Mouse (Mus musculus): Measurements from ENCODE around the gene Sf1. TPM values are rescaled to one million over a fixed set of nuclear protein-coding genes. Genes with fewer than 3 reads are reported as not detected.

Gene Sf1
- polyA plus RNA-seq, 2 experiments, result 57.4 to 57.9 TPM

GRCm38 (mm10) chr19:6408749-6409148 lies 45.3 kb downstream of the Sf1 start:
- H3K27me3 ChIP-seq (ENCODE audit: control insufficient read depth, insufficient read depth, low read length), result no peaks in the 10 kb centered on the region
- no peak overlapping the region for H3K4me3 ChIP-seq (ENCODE audit: insufficient read depth in 1 of 2, low read depth in 2 of 2, low read length in 2 of 2)
- no peak overlapping the region for H3K27ac ChIP-seq
- no peak overlapping the region for H3K4me2 ChIP-seq (ENCODE audit: low read depth)
- H3K9me3 ChIP-seq (ENCODE audit: control insufficient read depth, low read length), result no peaks in the 10 kb centered on the region
- H3K36me3 ChIP-seq (replicated peaks; ENCODE audit: control insufficient read depth, insufficient read depth, low read depth), result no peaks in the 10 kb centered on the region
- WGBS (ENCODE audit: insufficient replicate concordance), result 64% methylated on average over 8 of the region's 8 CpGs
- H3K9ac ChIP-seq (replicated peaks), result no peak overlapping the region
- H3K4me1 ChIP-seq (replicated peaks; ENCODE audit: control insufficient read depth in 2 of 2, insufficient read depth in 2 of 2, low read length in 1 of 2), result no peaks in the 10 kb centered on the region
- no peak for TF ChIP-seq EP300 (IDR thresholded peaks at IDR 0.05; ENCODE audit: low read depth)
- TF ChIP-seq CTCF (IDR thresholded peaks at IDR 0.05; ENCODE audit: low read depth), result no peak
- DNase-seq (ENCODE audit: low read depth in 3 of 3, low spot score in 3 of 3) (no peak), ATAC-seq (ENCODE audit: insufficient read depth) (no peak)

GRCm38 (mm10) chr19:6409176-6409575 lies 45.7 kb downstream of the Sf1 start:
- H3K4me3 ChIP-seq (ENCODE audit: insufficient read depth in 1 of 2, low read depth in 2 of 2, low read length in 2 of 2), result no peak overlapping the region
- ATAC-seq (ENCODE audit: insufficient read depth) (no peak), DNase-seq (ENCODE audit: low read depth in 3 of 3, low spot score in 3 of 3) (no peak)
- no peak overlapping the region for H3K4me2 ChIP-seq (ENCODE audit: low read depth)
- no peaks in the 10 kb centered on the region for H3K9me3 ChIP-seq (ENCODE audit: control insufficient read depth, low read length)
- no peak overlapping the region for H3K27ac ChIP-seq
- no peak for TF ChIP-seq EP300 (IDR thresholded peaks at IDR 0.05; ENCODE audit: low read depth)
- TF ChIP-seq CTCF (IDR thresholded peaks at IDR 0.05; ENCODE audit: low read depth), result no peak
- no peaks in the 10 kb centered on the region for H3K4me1 ChIP-seq (replicated peaks; ENCODE audit: control insufficient read depth in 2 of 2, insufficient read depth in 2 of 2, low read length in 1 of 2)
- no peaks in the 10 kb centered on the region for H3K36me3 ChIP-seq (replicated peaks; ENCODE audit: control insufficient read depth, insufficient read depth, low read depth)
- H3K27me3 ChIP-seq (ENCODE audit: control insufficient read depth, insufficient read depth, low read length), result no peaks in the 10 kb centered on the region
- H3K9ac ChIP-seq (replicated peaks), result no peak overlapping the region
- 55% methylated on average over 5 of the region's 5 CpGs for WGBS (ENCODE audit: insufficient replicate concordance)

- Histone ChIP-seq H3K9me3 (ENCODE audit: control insufficient read depth, low read length) (no peaks in the 10 kb centered on the region), H3K4me3 (ENCODE audit: insufficient read depth in 1 of 2, low read depth in 2 of 2, low read length in 2 of 2) (no peak overlapping the region), H3K36me3 (replicated peaks; ENCODE audit: control insufficient read depth, insufficient read depth, low read depth) (no peaks in the 10 kb centered on the region), H3K27me3 (ENCODE audit: control insufficient read depth, insufficient read depth, low read length) (no peaks in the 10 kb centered on the region), H3K27ac (no peak overlapping the region), H3K9ac (replicated peaks) (no peak overlapping the region), H3K4me1 (replicated peaks; ENCODE audit: control insufficient read depth in 2 of 2, insufficient read depth in 2 of 2, low read length in 1 of 2) (no peaks in the 10 kb centered on the region), H3K4me2 (ENCODE audit: low read depth) (no peak overlapping the region)
- DNase-seq (ENCODE audit: low read depth in 3 of 3, low spot score in 3 of 3), result no peak
- TF ChIP-seq EP300 (IDR thresholded peaks at IDR 0.05; ENCODE audit: low read depth) (no peak), CTCF (IDR thresholded peaks at IDR 0.05; ENCODE audit: low read depth) (no peak)
- 62% methylated on average over 5 of the region's 5 CpGs for WGBS (ENCODE audit: insufficient replicate concordance)
- no peak for ATAC-seq (ENCODE audit: insufficient read depth)
Measured at GRCm38 (mm10) chr19:6409936-6410335, 46.4 kb downstream of the Sf1 start.

- no peak overlapping the region for H3K4me3 ChIP-seq (ENCODE audit: insufficient read depth in 1 of 2, low read depth in 2 of 2, low read length in 2 of 2)
- no peaks in the 10 kb centered on the region for H3K36me3 ChIP-seq (replicated peaks; ENCODE audit: control insufficient read depth, insufficient read depth, low read depth)
- DNase-seq (ENCODE audit: low read depth in 3 of 3, low spot score in 3 of 3) (no peak), ATAC-seq (ENCODE audit: insufficient read depth) (no peak)
- no peaks in the 10 kb centered on the region for H3K9me3 ChIP-seq (ENCODE audit: control insufficient read depth, low read length)
- WGBS (ENCODE audit: insufficient replicate concordance), result 67% methylated on average over 14 of the region's 14 CpGs
- H3K4me1 ChIP-seq (replicated peaks; ENCODE audit: control insufficient read depth in 2 of 2, insufficient read depth in 2 of 2, low read length in 1 of 2), result no peaks in the 10 kb centered on the region
- no peak overlapping the region for H3K9ac ChIP-seq (replicated peaks)
- H3K27ac ChIP-seq, result no peak overlapping the region
- TF ChIP-seq CTCF (IDR thresholded peaks at IDR 0.05; ENCODE audit: low read depth) (no peak), EP300 (IDR thresholded peaks at IDR 0.05; ENCODE audit: low read depth) (no peak)
- no peak overlapping the region for H3K4me2 ChIP-seq (ENCODE audit: low read depth)
- no peaks in the 10 kb centered on the region for H3K27me3 ChIP-seq (ENCODE audit: control insufficient read depth, insufficient read depth, low read length)
Measured at GRCm38 (mm10) chr19:6412798-6413197, 49.3 kb downstream of the Sf1 start.

- no peak for TF ChIP-seq CTCF (IDR thresholded peaks at IDR 0.05; ENCODE audit: low read depth)
- no peak for TF ChIP-seq EP300 (IDR thresholded peaks at IDR 0.05; ENCODE audit: low read depth)
- Histone ChIP-seq H3K27me3 (ENCODE audit: control insufficient read depth, insufficient read depth, low read length) (peaks cover 18% of the 10 kb centered on the region), H3K4me2 (ENCODE audit: low read depth) (no peak overlapping the region), H3K27ac (no peak overlapping the region), H3K4me3 (ENCODE audit: insufficient read depth in 1 of 2, low read depth in 2 of 2, low read length in 2 of 2) (no peak overlapping the region), H3K36me3 (replicated peaks; ENCODE audit: control insufficient read depth, insufficient read depth, low read depth) (no peaks in the 10 kb centered on the region), H3K9ac (replicated peaks) (no peak overlapping the region), H3K4me1 (replicated peaks; ENCODE audit: control insufficient read depth in 2 of 2, insufficient read depth in 2 of 2, low read length in 1 of 2) (no peaks in the 10 kb centered on the region), H3K9me3 (ENCODE audit: control insufficient read depth, low read length) (no peaks in the 10 kb centered on the region)
- DNase-seq (ENCODE audit: low read depth in 3 of 3, low spot score in 3 of 3), result no peak
- no peak for ATAC-seq (ENCODE audit: insufficient read depth)
- 10% methylated on average over 6 of the region's 6 CpGs for WGBS (ENCODE audit: insufficient replicate concordance)
Measured at GRCm38 (mm10) chr19:6415454-6415853, 52.0 kb downstream of the Sf1 start.

All from liver, embryonic 14.5 days (tissue).